Mouse (Mus musculus) ES-E14 (cell line): ENCODE measurements around the gene Clstn3.

ENCODE experiments used
- CHD2 ChIP-seq: IDR thresholded peaks from 2 replicates; pipeline ENCODE4 v1.6.1; 2014; ENCODE audit warnings: mild to moderate bottlenecking, low read depth, low read length, inconsistent platforms
- HCFC1 ChIP-seq: IDR thresholded peaks from 2 replicates; pipeline ENCODE4 v1.6.1; 2012; ENCODE audit warnings: low read length, inconsistent platforms, borderline replicate concordance; ENCODE audit not compliant: insufficient read depth
- MAFK ChIP-seq: IDR thresholded peaks from 2 replicates; pipeline ENCODE4 v1.6.1; 2014; ENCODE audit warnings: mild to moderate bottlenecking, low read depth, low read length, inconsistent platforms; ENCODE audit not compliant: insufficient read depth

DNA sequence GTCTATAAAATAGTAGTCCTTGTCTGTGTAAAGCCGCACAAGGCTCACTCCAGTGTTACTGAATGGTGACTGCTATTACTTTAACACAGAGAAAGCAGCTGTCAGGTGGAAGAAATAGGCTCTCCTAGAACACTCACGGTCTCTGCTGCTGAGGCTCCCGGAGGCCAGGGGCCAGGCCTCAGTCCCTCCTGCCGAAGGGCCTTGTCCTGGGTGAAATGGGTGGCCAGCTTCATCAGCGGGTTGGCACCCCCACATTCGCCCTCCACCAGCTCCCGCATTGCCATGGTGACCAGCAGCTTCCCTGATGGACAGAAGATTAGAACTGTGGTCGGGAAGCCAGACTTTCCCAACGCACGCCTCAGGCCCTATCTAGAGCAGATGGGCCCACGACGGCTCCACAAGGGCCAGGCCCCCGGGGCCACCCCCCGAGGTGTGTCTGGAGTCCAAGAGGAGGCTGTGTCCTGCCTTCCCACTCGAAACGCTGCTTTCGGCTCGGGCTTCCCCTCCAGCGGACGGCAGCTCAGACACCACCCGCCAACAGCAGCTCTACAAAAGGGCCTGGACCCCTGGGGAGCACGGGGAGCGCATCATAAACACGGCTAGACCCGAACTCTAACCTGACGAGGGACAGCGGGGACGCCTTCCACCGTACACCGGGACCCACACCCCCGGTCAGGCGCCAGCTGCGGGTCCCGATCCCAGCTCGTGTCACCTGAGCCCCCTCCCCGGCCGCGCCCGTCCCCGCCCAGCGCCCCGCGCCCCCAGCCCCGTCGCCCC lies 50.3 kb downstream of the Clstn3 start:
- TF ChIP-seq CHD2 (no peak), MAFK (no peak), HCFC1 (no peak)
